Mouse (Mus musculus) lung, embryonic 15.5 days (tissue): ENCODE data around the gene Pomt2. TPM values are rescaled to one million over a fixed set of nuclear protein-coding genes. Genes with fewer than 3 reads are reported as not detected.

Source experiments
- ATAC-seq: fragments of 200-750 bp; cut with Nextera tagmentation; 2 replicates; pipeline ENCODE4 v1.8.0; 2017; ENCODE audit warnings: moderate number of reproducible peaks, borderline replicate concordance; ENCODE audit not compliant: low FRiP score, low TSS enrichment; ENCODE audit errors: extremely low read depth
- H3K27ac ChIP-seq: fragments of 300-500 bp; sonication (generic); 2 replicates; pipeline ENCODE4 v1.5.1; 2015; ENCODE audit warnings: moderate library complexity, mild to moderate bottlenecking, inconsistent platforms
- H3K27me3 ChIP-seq: fragments of 300-500 bp; sonication (generic); 2 replicates; pipeline ENCODE4 v1.6.1; 2015; ENCODE audit warnings: inconsistent platforms
- H3K36me3 ChIP-seq: fragments of 300-500 bp; sonication (generic); 2 replicates; pipeline ENCODE4 v1.6.1; 2015; ENCODE audit warnings: inconsistent platforms
- H3K4me1 ChIP-seq: fragments of 300-500 bp; sonication (generic); 2 replicates; pipeline ENCODE4 v1.6.1; 2015; ENCODE audit warnings: inconsistent platforms
- H3K4me2 ChIP-seq: fragments of 300-500 bp; sonication (generic); 2 replicates; pipeline ENCODE4 v1.6.1; 2015; ENCODE audit warnings: inconsistent platforms, mild to moderate bottlenecking, moderate library complexity
- H3K4me3 ChIP-seq: fragments of 300-500 bp; sonication (generic); 2 replicates; pipeline ENCODE4 v1.5.1; 2015; ENCODE audit warnings: mild to moderate bottlenecking, inconsistent platforms
- H3K9ac ChIP-seq: fragments of 300-500 bp; sonication (generic); 2 replicates; pipeline ENCODE4 v1.6.1; 2015; ENCODE audit warnings: inconsistent platforms
- H3K9me3 ChIP-seq: fragments of 300-500 bp; sonication (generic); 2 replicates; pipeline ENCODE4 v1.6.1; 2016; ENCODE audit warnings: inconsistent platforms
- WGBS: fragments of 180-500 bp; shearing (Covaris S2); methylation state at CpG from one replicate; pipeline ENCODE4 v1.1.7; 2015; 5-methylcytosine and 5-hydroxymethylcytosine counted together
- polyA plus RNA-seq: library from polyadenylated mRNA; unstranded; fragments of >200 nt; fragmentation: Nextera tagmentation; extraction: Ambion mirVana; gene quantifications from 2 replicates; pipeline ENCODE4 v1.2.1, GENCODE M21; 2015

The Pomt2 gene
- polyA plus RNA-seq, 1 experiment from 2014 or later: 16.8 TPM

DNA sequence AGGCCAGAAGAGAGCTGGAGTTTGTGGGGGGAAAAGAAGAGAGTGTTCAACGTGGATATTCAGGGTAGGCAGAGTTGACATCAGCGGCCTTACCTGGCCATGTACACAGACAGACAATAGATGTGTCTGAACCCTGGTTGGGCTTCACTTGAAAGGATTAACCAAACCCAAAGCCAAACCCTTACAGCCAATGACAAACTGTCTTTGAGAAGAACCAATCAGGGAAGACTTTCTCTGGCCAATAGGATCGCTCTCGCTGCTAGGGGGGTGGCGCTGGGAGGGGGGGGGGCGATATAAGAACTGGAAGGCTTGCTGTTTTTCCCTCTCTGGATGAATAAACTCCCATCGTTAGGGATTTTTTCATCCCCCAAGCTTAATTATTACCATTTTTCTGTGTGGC lies 60.5 kb downstream of the Pomt2 start:
- no peak overlapping the region for H3K4me3 ChIP-seq
- no peaks in the 10 kb centered on the region for H3K27me3 ChIP-seq
- H3K4me1 ChIP-seq: no peaks in the 10 kb centered on the region
- H3K27ac ChIP-seq: no peak overlapping the region
- H3K36me3 ChIP-seq: no peaks in the 10 kb centered on the region
- 56% methylated on average over 7 of the region's 7 CpGs for WGBS
- no peak overlapping the region for H3K9ac ChIP-seq
- ATAC-seq: no peak
- H3K4me2 ChIP-seq: no peak overlapping the region
- H3K9me3 ChIP-seq: no peaks in the 10 kb centered on the region

DNA sequence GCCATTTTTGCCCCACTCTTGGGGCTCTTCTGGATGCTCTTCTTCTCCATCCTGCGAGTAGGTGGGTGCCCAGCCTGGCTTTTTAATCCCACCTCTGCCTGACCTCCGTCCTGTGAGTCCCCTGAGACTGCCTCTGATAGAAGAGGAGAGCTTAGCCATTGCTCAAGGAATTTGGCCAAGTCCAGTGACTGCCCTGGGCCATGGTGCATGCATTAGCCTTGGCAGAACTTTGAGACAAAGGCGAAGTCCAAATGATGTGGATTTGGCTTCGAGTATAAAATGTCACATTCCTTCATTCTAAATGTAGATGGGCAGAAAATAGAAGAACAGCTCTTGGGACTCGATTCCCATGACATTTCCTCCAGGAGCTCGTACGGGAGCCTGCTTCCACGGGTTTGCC lies 65.0 kb downstream of the Pomt2 start:
- WGBS: 70% methylated on average over 8 of the region's 8 CpGs
- no peak for ATAC-seq
- Histone ChIP-seq H3K27ac (no peak overlapping the region), H3K9ac (no peak overlapping the region), H3K9me3 (no peaks in the 10 kb centered on the region), H3K4me3 (no peak overlapping the region), H3K4me1 (no peaks in the 10 kb centered on the region), H3K27me3 (no peaks in the 10 kb centered on the region), H3K4me2 (no peak overlapping the region), H3K36me3 (no peaks in the 10 kb centered on the region)

DNA sequence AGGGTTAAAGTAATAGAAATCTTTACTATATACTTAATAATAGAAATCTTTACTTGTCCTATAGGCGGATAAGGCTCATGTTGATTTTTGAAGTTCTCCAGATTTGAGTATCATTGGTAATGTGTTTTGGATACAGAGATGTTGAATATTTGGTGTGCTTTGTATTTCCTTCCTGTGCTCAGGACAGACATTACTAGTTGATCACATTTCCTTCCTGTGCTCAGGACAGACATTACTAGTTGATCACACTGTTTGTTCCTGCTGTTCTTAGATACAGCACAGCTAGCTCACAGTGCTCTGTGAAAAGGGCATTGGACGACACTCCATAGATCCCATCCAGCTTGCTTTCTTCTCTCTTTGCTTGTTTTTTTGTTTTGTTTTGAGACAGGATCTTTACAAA lies 71.2 kb downstream of the Pomt2 start:
- Histone ChIP-seq H3K27me3 (no peaks in the 10 kb centered on the region), H3K36me3 (no peaks in the 10 kb centered on the region), H3K27ac (no peak overlapping the region), H3K9me3 (no peaks in the 10 kb centered on the region), H3K4me1 (no peaks in the 10 kb centered on the region), H3K4me2 (no peak overlapping the region), H3K4me3 (no peak overlapping the region), H3K9ac (no peak overlapping the region)
- WGBS: 83% methylated on average over 2 of the region's 2 CpGs
- ATAC-seq: no peak

DNA sequence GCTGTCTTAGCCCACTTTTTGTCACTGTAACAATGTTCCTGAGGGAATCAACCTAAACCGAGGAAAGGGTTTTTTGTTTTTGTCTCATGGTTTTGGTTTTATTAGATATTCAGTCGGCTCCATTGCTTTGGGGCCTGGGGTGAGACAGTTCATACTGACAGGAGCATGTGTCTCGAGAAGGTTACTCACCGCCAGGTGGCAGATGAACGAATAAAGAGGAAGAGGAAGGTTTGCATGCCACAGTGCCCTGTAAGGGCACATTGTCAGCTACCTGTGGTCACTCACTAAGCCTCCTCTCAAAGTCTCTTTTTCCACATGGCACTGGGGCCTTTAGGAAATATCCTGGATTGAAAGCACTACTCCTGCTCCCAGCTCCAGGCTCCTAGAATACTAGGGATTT lies 77.2 kb downstream of the Pomt2 start:
- no peaks in the 10 kb centered on the region for H3K27me3 ChIP-seq
- H3K9me3 ChIP-seq: no peaks in the 10 kb centered on the region
- 64% methylated on average over 5 of the region's 5 CpGs for WGBS
- no peak for ATAC-seq
- H3K36me3 ChIP-seq: no peaks in the 10 kb centered on the region
- no peak overlapping the region for H3K9ac ChIP-seq
- H3K4me3 ChIP-seq: no peak overlapping the region
- H3K4me1 ChIP-seq: no peaks in the 10 kb centered on the region
- no peak overlapping the region for H3K27ac ChIP-seq
- H3K4me2 ChIP-seq: no peak overlapping the region

DNA sequence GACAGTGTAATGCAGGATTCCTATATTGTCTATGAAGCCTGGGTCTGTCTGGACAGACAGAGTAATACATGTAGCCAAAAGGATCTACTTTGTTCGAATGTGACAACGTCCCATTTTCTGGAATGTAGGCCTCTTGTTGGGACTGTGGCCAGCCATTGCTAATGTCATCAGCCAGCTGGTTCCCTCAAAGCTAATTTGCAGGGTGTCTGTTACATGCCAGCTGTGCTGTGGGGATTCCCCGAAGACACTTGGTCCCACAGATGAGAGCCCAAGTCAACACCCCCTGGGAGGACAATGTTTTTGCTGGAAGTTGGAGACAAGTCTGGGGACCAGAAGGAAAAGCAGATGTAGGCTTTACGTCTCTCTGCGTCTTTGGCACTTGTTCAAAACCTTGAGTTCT lies 81.3 kb downstream of the Pomt2 start:
- Histone ChIP-seq H3K4me2 (no peak overlapping the region), H3K27ac (no peak overlapping the region), H3K9me3 (no peaks in the 10 kb centered on the region), H3K4me1 (no peaks in the 10 kb centered on the region), H3K27me3 (no peaks in the 10 kb centered on the region), H3K36me3 (no peaks in the 10 kb centered on the region), H3K4me3 (no peak overlapping the region), H3K9ac (no peak overlapping the region)
- 81% methylated on average over 5 of the region's 5 CpGs for WGBS
- ATAC-seq: no peak

DNA sequence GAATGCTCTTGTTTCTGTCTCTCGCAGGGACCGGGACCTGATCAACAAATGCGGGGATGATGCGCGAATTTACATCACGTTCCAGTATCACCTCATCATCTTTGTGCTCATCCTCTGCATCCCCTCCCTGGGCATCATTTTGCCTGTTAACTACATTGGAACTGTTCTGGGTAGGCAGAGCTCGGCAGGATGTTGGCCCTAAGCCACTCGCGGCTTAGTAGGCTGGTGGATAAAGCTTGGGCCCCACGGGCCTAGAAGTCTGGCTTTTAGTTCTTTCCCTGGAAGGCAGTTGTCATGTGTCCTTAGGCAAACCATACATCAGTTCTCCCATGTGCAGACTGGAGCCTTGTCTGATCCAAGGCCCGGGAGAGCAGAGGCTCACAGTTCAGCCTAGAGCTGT lies 82.3 kb downstream of the Pomt2 start:
- H3K4me2 ChIP-seq: no peak overlapping the region
- 84% methylated on average over 11 of the region's 11 CpGs for WGBS

DNA sequence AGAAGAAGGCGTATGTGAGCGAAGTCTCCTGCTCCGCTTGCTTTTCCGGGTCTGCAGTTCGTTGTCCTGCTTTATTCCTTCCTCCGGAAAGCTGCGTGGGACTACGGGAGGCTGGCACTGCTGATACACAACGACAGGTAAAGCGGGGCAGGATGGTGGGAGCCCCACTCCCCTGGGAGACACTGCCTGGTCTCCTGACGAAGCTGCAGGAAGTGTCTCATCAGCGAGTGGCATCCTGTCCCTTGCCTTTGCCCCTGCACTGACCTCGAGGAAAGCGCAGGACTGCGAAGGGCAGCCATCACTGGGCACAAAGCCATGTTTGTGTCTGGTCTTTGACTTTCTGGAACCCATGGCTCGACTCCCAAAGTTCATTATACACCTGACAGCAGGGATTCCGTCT lies 90.7 kb downstream of the Pomt2 start:
- no peak overlapping the region for H3K4me3 ChIP-seq
- peaks cover 9% of the 10 kb centered on the region; the same call in 1 of the 2 replicates for H3K27me3 ChIP-seq

More for the DNA sequence above, 82.3 kb downstream of the Pomt2 start:
- no peak overlapping the region for H3K27ac ChIP-seq
- no peak overlapping the region for H3K4me3 ChIP-seq
- no peaks in the 10 kb centered on the region for H3K4me1 ChIP-seq
- no peaks in the 10 kb centered on the region for H3K36me3 ChIP-seq
- ATAC-seq: no peak
- no peak overlapping the region for H3K9ac ChIP-seq
- no peaks in the 10 kb centered on the region for H3K9me3 ChIP-seq
- H3K27me3 ChIP-seq: no peaks in the 10 kb centered on the region

More for the DNA sequence above, 90.7 kb downstream of the Pomt2 start:
- Histone ChIP-seq H3K9ac (no peak overlapping the region), H3K27ac (no peak overlapping the region), H3K4me2 (no peak overlapping the region), H3K9me3 (no peaks in the 10 kb centered on the region), H3K4me1 (no peaks in the 10 kb centered on the region), H3K36me3 (no peaks in the 10 kb centered on the region)
- ATAC-seq: no peak
- WGBS: 61% methylated on average over 17 of the region's 17 CpGs

Other genes with a start within 250 kb of the Pomt2 start
- 18.0 and 19.2 TPM in 2 replicates for gene Cipc, start 200.9 kb downstream of the Pomt2 start, polyA plus RNA-seq
- 0.12 TPM in 1 of 2 replicates, not detected in the other for gene Zdhhc22, start 157.5 kb downstream of the Pomt2 start, polyA plus RNA-seq
- 0.06 and 0.07 TPM in 2 replicates for gene Tmem63c, start 126.6 kb downstream of the Pomt2 start, polyA plus RNA-seq
- 6.4 and 7.1 TPM in 2 replicates for gene Ngb, start 45.4 kb downstream of the Pomt2 start, polyA plus RNA-seq
- gene Gstz1, start 803 bp downstream of the Pomt2 start, polyA plus RNA-seq: 33.3 and 34.4 TPM in 2 replicates
- 1.3 and 1.9 TPM in 2 replicates for gene Samd15, start 51.8 kb upstream of the Pomt2 start, polyA plus RNA-seq
- gene Tmed8, start 52.5 kb upstream of the Pomt2 start, polyA plus RNA-seq: 2.2 and 2.6 TPM in 2 replicates
- 0.26 and 0.39 TPM in 2 replicates for gene Noxred1, start 90.8 kb upstream of the Pomt2 start, polyA plus RNA-seq
- gene Vipas39, start 118.3 kb upstream of the Pomt2 start, polyA plus RNA-seq: 40.7 and 41.1 TPM in 2 replicates
- 219 and 232 TPM in 2 replicates for gene Ahsa1, start 118.5 kb upstream of the Pomt2 start, polyA plus RNA-seq
- gene Ism2, start 151.7 kb upstream of the Pomt2 start, polyA plus RNA-seq: 0.84 and 1.0 TPM in 2 replicates
- gene Sptlc2, start 240.4 kb upstream of the Pomt2 start, polyA plus RNA-seq: 95.8 and 105 TPM in 2 replicates